Mouse (Mus musculus) hindbrain, embryonic 13.5 days (tissue): ENCODE measurements around the gene Btbd19. TPM values are rescaled to one million over a fixed set of nuclear protein-coding genes. Genes with fewer than 3 reads are reported as not detected.

ENCODE experiments used
- ATAC-seq: fragments of 200-750 bp; cut with Nextera tagmentation; 2 replicates; pipeline ENCODE4 v1.8.0; 2017; ENCODE audit warnings: moderate TSS enrichment; ENCODE audit not compliant: low FRiP score
- H3K27ac ChIP-seq: fragments of 300-500 bp; sonication (generic); 2 replicates; pipeline ENCODE4 v1.5.1; 2015; ENCODE audit warnings: inconsistent platforms, mild to moderate bottlenecking, moderate library complexity
- H3K27me3 ChIP-seq: fragments of 300-500 bp; sonication (generic); 2 replicates; pipeline ENCODE4 v1.6.1; 2015; ENCODE audit warnings: mild to moderate bottlenecking, inconsistent platforms
- H3K36me3 ChIP-seq: fragments of 300-500 bp; sonication (generic); 2 replicates; pipeline ENCODE4 v1.6.1; 2015; ENCODE audit warnings: mild to moderate bottlenecking, inconsistent platforms
- H3K4me1 ChIP-seq: fragments of 300-500 bp; sonication (generic); replicated peaks from 2 replicates; pipeline ENCODE4 v1.6.1; 2015; ENCODE audit warnings: inconsistent platforms
- H3K4me2 ChIP-seq: fragments of 300-500 bp; sonication (generic); 2 replicates; pipeline ENCODE4 v1.6.1; 2015; ENCODE audit warnings: inconsistent platforms, mild to moderate bottlenecking, moderate library complexity
- H3K4me3 ChIP-seq: fragments of 300-500 bp; sonication (generic); 2 replicates; pipeline ENCODE4 v1.5.1; 2015; ENCODE audit warnings: mild to moderate bottlenecking, inconsistent platforms
- H3K9ac ChIP-seq: fragments of 300-500 bp; sonication (generic); 2 replicates; pipeline ENCODE4 v1.6.1; 2015; ENCODE audit warnings: mild to moderate bottlenecking, inconsistent platforms
- H3K9me3 ChIP-seq: fragments of 300-500 bp; sonication (generic); 2 replicates; pipeline ENCODE4 v1.6.1; 2016; ENCODE audit warnings: inconsistent platforms
- WGBS: fragments of 180-500 bp; shearing (Covaris S2); methylation state at CpG from one replicate; pipeline ENCODE4 v1.1.7; 2015; 5-methylcytosine and 5-hydroxymethylcytosine counted together
- polyA plus RNA-seq: library from polyadenylated mRNA; unstranded; fragments of >200 nt; fragmentation: Nextera tagmentation; extraction: Ambion mirVana; gene quantifications from 2 replicates; pipeline ENCODE4 v1.2.1, GENCODE M21; 2015

Btbd19 gene
- polyA plus RNA-seq, 1 experiment from 2014 or later, result 4.2 TPM

- ATAC-seq, result no peak
Observed at GRCm38 (mm10) chr4:117123546-117124217, 1.8 kb downstream of the Btbd19 start.

GRCm38 (mm10) chr4:117122209-117122608 lies 3.3 kb downstream of the Btbd19 start:
- WGBS, result 87% methylated on average over 4 of the region's 4 CpGs
- H3K9me3 ChIP-seq, result no peaks in the 10 kb centered on the region
- peaks cover 33% of the 10 kb centered on the region for H3K4me1 ChIP-seq
- H3K36me3 ChIP-seq, result 0 out of 2 replicates have a peak, but pooled peaks cover 1% of the 10 kb centered on the region
- no peak overlapping the region for H3K4me2 ChIP-seq
- no peak overlapping the region for H3K9ac ChIP-seq
- no peak for ATAC-seq
- H3K27ac ChIP-seq, result no peak overlapping the region
- H3K4me3 ChIP-seq, result no peak overlapping the region
- H3K27me3 ChIP-seq, result no peaks in the 10 kb centered on the region

More at GRCm38 (mm10) chr4:117123546-117124217, 1.8 kb downstream of the Btbd19 start:
- no peak overlapping the region for H3K4me2 ChIP-seq
- 81% methylated on average over 8 of the region's 9 CpGs for WGBS
- H3K9ac ChIP-seq, result no peak overlapping the region
- no peak overlapping the region for H3K4me3 ChIP-seq
- H3K27ac ChIP-seq, result no peak overlapping the region
- no peaks in the 10 kb centered on the region for H3K27me3 ChIP-seq
- H3K9me3 ChIP-seq, result no peaks in the 10 kb centered on the region
- H3K36me3 ChIP-seq, result peaks cover 12% of the 10 kb centered on the region
- H3K4me1 ChIP-seq, result peaks cover 33% of the 10 kb centered on the region

GRCm38 (mm10) chr4:117120445-117121414 lies 4.8 kb downstream of the Btbd19 start:
- Histone ChIP-seq H3K27me3 (no peaks in the 10 kb centered on the region), H3K36me3 (no peaks in the 10 kb centered on the region), H3K9me3 (no peaks in the 10 kb centered on the region), H3K27ac (peak overlapping the region; percentile 94), H3K4me1 (peaks cover 27% of the 10 kb centered on the region), H3K4me3 (peak overlapping the region; percentile 62), H3K4me2 (peak overlapping the region; percentile 99), H3K9ac (peak overlapping the region; percentile 77)
- under 1% methylated on average over 69 of the region's 69 CpGs for WGBS
- ATAC-seq, result peak; percentile 93

- Histone ChIP-seq H3K27ac (peak overlapping the region; percentile 94), H3K4me2 (peak overlapping the region; percentile 99), H3K4me1 (peaks cover 20% of the 10 kb centered on the region), H3K9ac (peak overlapping the region; percentile 77), H3K27me3 (no peaks in the 10 kb centered on the region), H3K4me3 (peak overlapping the region; percentile 62), H3K36me3 (peaks cover under 1% of the 10 kb centered on the region; the same call in 1 of the 2 replicates), H3K9me3 (no peaks in the 10 kb centered on the region)
- 6% methylated on average over 10 of the region's 10 CpGs for WGBS
- ATAC-seq, result peak; percentile 57; the same call in 1 of the 2 replicates
Observed at GRCm38 (mm10) chr4:117120052-117120444, 5.5 kb downstream of the Btbd19 start.

GRCm38 (mm10) chr4:117119636-117120035 lies 5.9 kb downstream of the Btbd19 start:
- Histone ChIP-seq H3K4me3 (peak overlapping the region; percentile 62), H3K9ac (peak overlapping the region; percentile 77), H3K27me3 (no peaks in the 10 kb centered on the region), H3K4me1 (peaks cover 16% of the 10 kb centered on the region), H3K9me3 (no peaks in the 10 kb centered on the region), H3K27ac (peak overlapping the region; percentile 94), H3K4me2 (peak overlapping the region; percentile 99), H3K36me3 (peaks cover 4% of the 10 kb centered on the region)
- WGBS, result 83% methylated on average over 5 of the region's 5 CpGs
- no peak for ATAC-seq

GRCm38 (mm10) chr4:117117931-117118330 lies 7.6 kb downstream of the Btbd19 start:
- whole genome bisulfite sequencing, result 95% methylated on average over 7 of the region's 7 CpGs
- ATAC-seq, result no peak
- Histone ChIP-seq H3K9ac (no peak overlapping the region), H3K4me3 (no peak overlapping the region), H3K4me1 (peaks cover 13% of the 10 kb centered on the region), H3K9me3 (no peaks in the 10 kb centered on the region), H3K27ac (no peak overlapping the region), H3K27me3 (no peaks in the 10 kb centered on the region), H3K4me2 (no peak overlapping the region), H3K36me3 (peaks cover 19% of the 10 kb centered on the region)

GRCm38 (mm10) chr4:117115592-117115991 lies 9.9 kb downstream of the Btbd19 start:
- ATAC-seq, result no peak
- Histone ChIP-seq H3K4me2 (no peak overlapping the region), H3K36me3 (peaks cover 39% of the 10 kb centered on the region), H3K9me3 (no peaks in the 10 kb centered on the region), H3K9ac (no peak overlapping the region), H3K4me1 (peaks cover 6% of the 10 kb centered on the region), H3K27ac (no peak overlapping the region), H3K27me3 (no peaks in the 10 kb centered on the region), H3K4me3 (no peak overlapping the region)
- WGBS, result 93% methylated on average over 5 of the region's 5 CpGs

GRCm38 (mm10) chr4:117113237-117113636 lies 12.3 kb downstream of the Btbd19 start:
- Histone ChIP-seq H3K4me2 (no peak overlapping the region), H3K4me1 (no peaks in the 10 kb centered on the region), H3K36me3 (peaks cover 63% of the 10 kb centered on the region), H3K27ac (no peak overlapping the region), H3K4me3 (no peak overlapping the region), H3K9me3 (no peaks in the 10 kb centered on the region), H3K9ac (no peak overlapping the region), H3K27me3 (no peaks in the 10 kb centered on the region)
- WGBS, result 86% methylated on average over 1 of the region's 1 CpGs
- ATAC-seq, result no peak

- H3K4me2 ChIP-seq, result no peak overlapping the region
- no peak overlapping the region for H3K27ac ChIP-seq
- no peaks in the 10 kb centered on the region for H3K27me3 ChIP-seq
- ATAC-seq, result no peak
- H3K36me3 ChIP-seq, result peaks cover 67% of the 10 kb centered on the region
- no peak overlapping the region for H3K4me3 ChIP-seq
- no peak overlapping the region for H3K9ac ChIP-seq
- H3K9me3 ChIP-seq, result no peaks in the 10 kb centered on the region
- 96% methylated on average over 11 of the region's 11 CpGs for WGBS
- no peaks in the 10 kb centered on the region for H3K4me1 ChIP-seq
Observed at GRCm38 (mm10) chr4:117110985-117111384, 14.5 kb downstream of the Btbd19 start.

- ATAC-seq, result no peak
- WGBS, result 92% methylated on average over 13 of the region's 13 CpGs
Observed at GRCm38 (mm10) chr4:117110249-117110648, 15.3 kb downstream of the Btbd19 start.

GRCm38 (mm10) chr4:117109330-117109729 lies 16.2 kb downstream of the Btbd19 start:
- peaks cover 68% of the 10 kb centered on the region for H3K36me3 ChIP-seq
- H3K4me1 ChIP-seq, result peaks cover 11% of the 10 kb centered on the region
- 95% methylated on average over 25 of the region's 25 CpGs for WGBS
- no peak overlapping the region for H3K4me3 ChIP-seq
- no peak overlapping the region for H3K9ac ChIP-seq
- H3K9me3 ChIP-seq, result no peaks in the 10 kb centered on the region
- H3K27ac ChIP-seq, result no peak overlapping the region
- no peak for ATAC-seq
- H3K27me3 ChIP-seq, result no peaks in the 10 kb centered on the region
- no peak overlapping the region for H3K4me2 ChIP-seq

More at GRCm38 (mm10) chr4:117110249-117110648, 15.3 kb downstream of the Btbd19 start:
- Histone ChIP-seq H3K4me2 (no peak overlapping the region), H3K27ac (no peak overlapping the region), H3K36me3 (peaks cover 67% of the 10 kb centered on the region), H3K4me1 (peaks cover 7% of the 10 kb centered on the region), H3K4me3 (no peak overlapping the region), H3K9ac (no peak overlapping the region), H3K9me3 (no peaks in the 10 kb centered on the region), H3K27me3 (no peaks in the 10 kb centered on the region)

- ATAC-seq, result no peak
- H3K9me3 ChIP-seq, result no peaks in the 10 kb centered on the region
- WGBS, result 90% methylated on average over 6 of the region's 6 CpGs
- H3K4me1 ChIP-seq, result peaks cover 11% of the 10 kb centered on the region
- no peak overlapping the region for H3K27ac ChIP-seq
- H3K9ac ChIP-seq, result no peak overlapping the region
- H3K4me3 ChIP-seq, result no peak overlapping the region
- H3K27me3 ChIP-seq, result no peaks in the 10 kb centered on the region
- no peak overlapping the region for H3K4me2 ChIP-seq
- H3K36me3 ChIP-seq, result peaks cover 60% of the 10 kb centered on the region
Observed at GRCm38 (mm10) chr4:117108524-117108849, 17.0 kb downstream of the Btbd19 start.
